Mouse (Mus musculus) heart, postnatal 0 days (tissue): ENCODE measurements around the gene Glod4. TPM values are rescaled to one million over a fixed set of nuclear protein-coding genes. Genes with fewer than 3 reads are reported as not detected.

ENCODE experiments used
- ATAC-seq: fragments of 200-750 bp; cut with Nextera tagmentation; 2 replicates; pipeline ENCODE4 v1.8.0; 2017; ENCODE audit warnings: low read depth, moderate number of reproducible peaks, moderate library complexity; ENCODE audit not compliant: insufficient read depth
- DNase-seq: peaks from one replicate; pipeline ENCODE4 v3.0.0-alpha.2; 2016; ENCODE audit warnings: low spot score
- H3K27ac ChIP-seq: fragments of 300-500 bp; sonication (generic); 2 replicates; pipeline ENCODE4 v1.5.1; 2014; ENCODE audit warnings: low read depth, mild to moderate bottlenecking
- H3K27me3 ChIP-seq: fragments of 300-500 bp; sonication (generic); 2 replicates; pipeline ENCODE4 v1.6.1; 2014; ENCODE audit warnings: low read length, mixed read lengths; ENCODE audit not compliant: control insufficient read depth, insufficient read depth
- H3K36me3 ChIP-seq: fragments of 300-500 bp; sonication (generic); replicated peaks from 2 replicates; pipeline ENCODE4 v1.6.1; 2014; ENCODE audit warnings: low read length, mixed read lengths; ENCODE audit not compliant: control insufficient read depth, insufficient read depth
- H3K4me1 ChIP-seq: fragments of 300-500 bp; sonication (generic); 2 replicates; pipeline ENCODE4 v1.6.1; 2014; ENCODE audit warnings: antibody characterized with exemption; ENCODE audit not compliant: control insufficient read depth, insufficient read depth
- H3K4me2 ChIP-seq: fragments of 300-500 bp; sonication (generic); 2 replicates; pipeline ENCODE4 v1.6.1; 2014; ENCODE audit warnings: low read depth, mild to moderate bottlenecking, low read length, moderate library complexity
- H3K4me3 ChIP-seq: fragments of 300-500 bp; sonication (generic); 2 replicates; pipeline ENCODE4 v1.5.1; 2014; ENCODE audit warnings: low read depth, low read length
- H3K9ac ChIP-seq: fragments of 300-500 bp; sonication (generic); replicated peaks from 2 replicates; pipeline ENCODE4 v1.6.1; 2014; ENCODE audit warnings: low read depth, low read length, mixed read lengths
- H3K9me3 ChIP-seq: fragments of 300-500 bp; sonication (generic); replicated peaks from 2 replicates; pipeline ENCODE4 v1.6.1; 2016; ENCODE audit warnings: low read length; ENCODE audit not compliant: control insufficient read depth
- CTCF ChIP-seq: IDR thresholded peaks from 2 replicates; pipeline ENCODE4 v1.5.1; 2016; ENCODE audit warnings: antibody characterized with exemption, control low read depth, low read depth
- EP300 ChIP-seq: IDR thresholded peaks from 2 replicates; pipeline ENCODE4 v1.6.1; 2016; ENCODE audit warnings: antibody characterized with exemption, low read depth
- WGBS: fragments of 180-500 bp; shearing (Covaris S2); extraction: QIAGEN DNeasy Blood & Tissue Kit; methylation state at CpG from one replicate; pipeline ENCODE4 v1.1.7; 2014; 5-methylcytosine and 5-hydroxymethylcytosine counted together
- polyA plus RNA-seq: library from polyadenylated mRNA; unstranded; fragments of >200 nt; fragmentation: Nextera tagmentation; extraction: Ambion mirVana; gene quantifications from 2 replicates; pipeline ENCODE4 v1.2.1, GENCODE M21; 2015
- total RNA-seq: library from RNA; depleted of rRNA; stranded (reverse); fragments of >200 nt; gene quantifications from 2 replicates; pipeline ENCODE4 v1.2.3, GENCODE M21; 2014; ENCODE audit warnings: low replicate concordance

The Glod4 gene
- total and polyA plus RNA-seq, 2 experiments from 2014 or later, result 30.6 to 102 TPM

GRCm38 (mm10) chr11:76246439-76246838, 2.9 kb upstream of the Glod4 start:
- H3K9ac ChIP-seq, result no peak overlapping the region
- TF ChIP-seq CTCF (no peak), EP300 (no peak)
- H3K9me3 ChIP-seq, result no peaks in the 10 kb centered on the region
- no peaks in the 10 kb centered on the region for H3K27me3 ChIP-seq
- H3K4me2 ChIP-seq, result no peak overlapping the region
- peaks cover 38% of the 10 kb centered on the region for H3K36me3 ChIP-seq
- H3K4me1 ChIP-seq, result peaks cover 19% of the 10 kb centered on the region
- no peak overlapping the region for H3K27ac ChIP-seq
- DNase-seq (no peak), ATAC-seq (no peak)
- no peak overlapping the region for H3K4me3 ChIP-seq

GRCm38 (mm10) chr11:76243811-76244546, 454 bp upstream of the Glod4 start:
- Histone ChIP-seq H3K4me1 (peaks cover 19% of the 10 kb centered on the region), H3K4me2 (peak overlapping the region; percentile 94), H3K4me3 (peak overlapping the region; percentile 74), H3K27me3 (no peaks in the 10 kb centered on the region), H3K27ac (peak overlapping the region; percentile 72), H3K9me3 (no peaks in the 10 kb centered on the region), H3K36me3 (peaks cover 23% of the 10 kb centered on the region), H3K9ac (peak overlapping the region; percentile 82)
- peak; percentile 35 for DNase-seq
- WGBS, result 1% methylated on average over 34 of the region's 34 CpGs
- peak; percentile 42; the same call in 1 of the 2 replicates for ATAC-seq
- no peak for TF ChIP-seq CTCF
- TF ChIP-seq EP300, result no peak

GRCm38 (mm10) chr11:76239750-76240149, 3.8 kb downstream of the Glod4 start:
- Histone ChIP-seq H3K9ac (no peak overlapping the region), H3K9me3 (no peaks in the 10 kb centered on the region), H3K4me3 (no peak overlapping the region), H3K4me1 (peaks cover 15% of the 10 kb centered on the region), H3K27ac (no peak overlapping the region), H3K27me3 (no peaks in the 10 kb centered on the region), H3K4me2 (no peak overlapping the region), H3K36me3 (peaks cover 35% of the 10 kb centered on the region)
- DNase-seq (no peak), ATAC-seq (no peak)
- no peak for TF ChIP-seq CTCF
- no peak for TF ChIP-seq EP300
- 90% methylated on average over 2 of the region's 2 CpGs for WGBS

- Histone ChIP-seq H3K4me2 (no peak overlapping the region), H3K36me3 (peaks cover 67% of the 10 kb centered on the region), H3K9me3 (no peaks in the 10 kb centered on the region), H3K27ac (no peak overlapping the region), H3K4me3 (no peak overlapping the region), H3K9ac (no peak overlapping the region), H3K27me3 (no peaks in the 10 kb centered on the region), H3K4me1 (no peaks in the 10 kb centered on the region)
- 88% methylated on average over 3 of the region's 3 CpGs for WGBS
- no peak for TF ChIP-seq CTCF
- ATAC-seq (no peak), DNase-seq (no peak)
Measured at GRCm38 (mm10) chr11:76236136-76236535, 7.4 kb downstream of the Glod4 start.

- Histone ChIP-seq H3K9me3 (no peaks in the 10 kb centered on the region), H3K36me3 (peaks cover 38% of the 10 kb centered on the region), H3K27me3 (no peaks in the 10 kb centered on the region), H3K4me3 (no peak overlapping the region), H3K4me2 (no peak overlapping the region), H3K27ac (no peak overlapping the region), H3K9ac (no peak overlapping the region), H3K4me1 (no peaks in the 10 kb centered on the region)
- ATAC-seq (no peak), DNase-seq (no peak)
- TF ChIP-seq CTCF (no peak), EP300 (no peak)
Measured at GRCm38 (mm10) chr11:76225051-76225450, 18.5 kb downstream of the Glod4 start.

GRCm38 (mm10) chr11:76224631-76225030, 18.9 kb downstream of the Glod4 start:
- H3K9me3 ChIP-seq, result no peaks in the 10 kb centered on the region
- H3K36me3 ChIP-seq, result peaks cover 38% of the 10 kb centered on the region
- TF ChIP-seq EP300, result no peak
- TF ChIP-seq CTCF, result no peak
- WGBS, result 92% methylated on average over 5 of the region's 5 CpGs
- no peak overlapping the region for H3K9ac ChIP-seq
- ATAC-seq (no peak), DNase-seq (no peak)
- H3K27me3 ChIP-seq, result no peaks in the 10 kb centered on the region
- no peaks in the 10 kb centered on the region for H3K4me1 ChIP-seq
- no peak overlapping the region for H3K4me3 ChIP-seq
- H3K27ac ChIP-seq, result no peak overlapping the region
- no peak overlapping the region for H3K4me2 ChIP-seq
